Mouse (Mus musculus): Measurements from ENCODE around the gene Prkcb. TPM values are rescaled to one million over a fixed set of nuclear protein-coding genes. Genes with fewer than 3 reads are reported as not detected.

The Prkcb gene
- polyA plus RNA-seq, 1 experiment: 17.8 TPM

DNA sequence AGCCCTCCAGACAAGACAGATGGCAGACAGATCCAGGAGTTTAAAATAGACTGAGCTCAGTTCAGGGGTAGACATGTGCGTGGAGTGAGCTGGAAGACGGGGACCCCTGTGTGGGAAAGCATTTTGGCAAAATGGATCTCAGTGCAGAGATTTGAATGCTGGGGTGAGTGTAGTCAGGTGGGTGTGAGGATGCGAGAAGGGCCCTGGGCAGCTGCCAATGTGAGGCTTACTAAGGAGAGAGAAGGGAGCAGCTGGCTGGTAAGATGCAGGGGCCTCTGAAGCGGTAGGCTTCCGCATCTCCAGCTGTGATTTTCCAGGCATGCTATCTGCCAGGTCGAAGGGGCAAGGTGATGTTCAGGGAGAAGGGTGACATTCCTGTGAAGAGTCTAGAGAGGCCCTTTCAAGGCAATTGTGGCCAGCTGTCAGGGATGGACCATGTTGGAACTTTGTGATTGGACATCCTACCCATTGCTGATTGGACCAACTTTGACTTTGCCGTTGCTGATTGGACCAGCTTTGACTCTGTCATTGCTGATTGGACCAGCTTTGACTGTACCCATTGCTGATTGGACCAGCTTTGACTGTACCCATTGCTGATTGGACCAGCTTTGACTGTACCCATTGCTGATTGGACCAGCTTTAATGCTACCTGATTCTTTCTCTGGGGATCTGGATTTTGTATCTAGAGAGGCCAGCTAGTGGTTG lies 78.9 kb downstream of the Prkcb start:
- TF ChIP-seq MAX (IDR thresholded peaks at IDR 0.05) (no peak), CTCF (IDR thresholded peaks at IDR 0.05; ENCODE audit: control insufficient read depth, insufficient read depth, insufficient read length) (no peak), CEBPB (IDR thresholded peaks at IDR 0.05; ENCODE audit: low read depth) (no peak), FOSL1 (IDR thresholded peaks at IDR 0.05; ENCODE audit: insufficient read depth, low read length, poor library complexity, severe bottlenecking) (no peak)
- no peaks in the 10 kb centered on the region for H3K27me3 ChIP-seq (ENCODE audit: control insufficient read depth, insufficient read depth, insufficient read length)
- H3ac ChIP-seq (ENCODE audit: control insufficient read depth, insufficient read length, low read depth): no peak overlapping the region
- no peaks in the 10 kb centered on the region for H3K79me3 ChIP-seq (ENCODE audit: low read depth)
- no peaks in the 10 kb centered on the region for H3K79me2 ChIP-seq (ENCODE audit: control insufficient read depth, insufficient read depth)
- no peak overlapping the region for H3K4me3 ChIP-seq (ENCODE audit: insufficient read depth, poor library complexity, severe bottlenecking)
- no peaks in the 10 kb centered on the region for H3K36me3 ChIP-seq (ENCODE audit: control insufficient read depth, insufficient read depth)

DNA sequence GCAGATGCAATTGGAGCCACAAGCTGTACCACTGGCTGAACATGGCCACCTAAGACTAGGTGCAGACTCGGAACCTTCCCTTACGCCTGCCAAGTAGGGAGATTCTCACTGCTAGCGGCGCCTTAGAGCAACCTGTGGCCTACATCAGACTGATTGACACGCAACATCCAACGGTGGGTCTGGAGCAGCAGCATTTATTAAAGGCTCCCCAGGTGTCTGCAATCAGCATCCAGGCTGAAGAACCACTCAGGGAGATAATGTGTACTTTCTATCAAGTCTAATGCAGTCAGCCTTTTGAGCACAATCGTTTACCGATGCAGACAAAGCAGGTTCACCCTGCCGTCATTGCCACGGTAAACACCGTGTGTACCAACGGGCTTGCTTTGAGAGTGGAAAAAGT lies 81.9 kb downstream of the Prkcb start:
- no peaks in the 10 kb centered on the region for H3K79me2 ChIP-seq (ENCODE audit: control insufficient read depth, insufficient read depth)
- TF ChIP-seq FOSL1 (IDR thresholded peaks at IDR 0.05; ENCODE audit: insufficient read depth, low read length, poor library complexity, severe bottlenecking) (no peak), CTCF (IDR thresholded peaks at IDR 0.05; ENCODE audit: control insufficient read depth, insufficient read depth, insufficient read length) (no peak), CEBPB (IDR thresholded peaks at IDR 0.05; ENCODE audit: low read depth) (no peak), USF1 (IDR thresholded peaks at IDR 0.05; ENCODE audit: low read depth) (no peak), MAX (IDR thresholded peaks at IDR 0.05) (no peak), MYOG (IDR thresholded peaks at IDR 0.05; ENCODE audit: control insufficient read depth, extremely low read depth, insufficient read length) (no peak), MYOD1 (IDR thresholded peaks at IDR 0.05; ENCODE audit: control insufficient read depth, insufficient read length, low read depth) (no peak)
- no peaks in the 10 kb centered on the region for H3K36me3 ChIP-seq (ENCODE audit: control insufficient read depth, insufficient read depth)
- H3K27me3 ChIP-seq (ENCODE audit: control insufficient read depth, insufficient read depth, insufficient read length): no peaks in the 10 kb centered on the region
- H3K79me3 ChIP-seq (ENCODE audit: low read depth): no peaks in the 10 kb centered on the region
- no peak overlapping the region for H3ac ChIP-seq (ENCODE audit: control insufficient read depth, insufficient read length, low read depth)
- no peak overlapping the region for H3K4me3 ChIP-seq (ENCODE audit: insufficient read depth, poor library complexity, severe bottlenecking)

DNA sequence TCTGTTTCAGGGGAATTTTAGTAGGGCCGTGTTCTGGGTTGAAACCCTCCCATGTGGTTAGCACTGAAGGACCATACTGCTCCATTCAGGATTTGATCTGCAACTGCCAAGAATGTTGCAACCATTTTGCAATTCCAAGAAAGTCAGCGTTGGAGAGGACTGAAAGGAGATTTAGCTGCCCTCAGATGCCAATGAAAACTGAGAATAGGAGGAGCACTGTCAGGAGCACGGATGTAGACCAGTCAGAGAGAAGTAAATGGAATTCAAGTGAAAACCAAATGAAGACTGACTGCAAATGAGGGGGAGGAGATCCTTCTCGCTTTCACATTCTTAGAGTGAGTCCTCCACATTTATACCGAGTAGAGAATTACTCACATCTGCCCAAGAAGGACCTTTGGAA lies 83.4 kb downstream of the Prkcb start:
- Histone ChIP-seq H3K79me2 (ENCODE audit: control insufficient read depth, insufficient read depth) (no peaks in the 10 kb centered on the region), H3K36me3 (ENCODE audit: control insufficient read depth, insufficient read depth) (no peaks in the 10 kb centered on the region), H3K27me3 (ENCODE audit: control insufficient read depth, insufficient read depth, insufficient read length) (no peaks in the 10 kb centered on the region), H3ac (ENCODE audit: control insufficient read depth, insufficient read length, low read depth) (no peak overlapping the region), H3K4me3 (ENCODE audit: insufficient read depth, poor library complexity, severe bottlenecking) (no peak overlapping the region), H3K79me3 (ENCODE audit: low read depth) (no peaks in the 10 kb centered on the region)
- no peak for TF ChIP-seq MAX (IDR thresholded peaks at IDR 0.05)
- no peak for TF ChIP-seq MYOD1 (IDR thresholded peaks at IDR 0.05; ENCODE audit: control insufficient read depth, insufficient read length, low read depth)
- no peak for TF ChIP-seq CEBPB (IDR thresholded peaks at IDR 0.05; ENCODE audit: low read depth)
- TF ChIP-seq MYOG (IDR thresholded peaks at IDR 0.05; ENCODE audit: control insufficient read depth, extremely low read depth, insufficient read length): no peak
- TF ChIP-seq FOSL1 (IDR thresholded peaks at IDR 0.05; ENCODE audit: insufficient read depth, low read length, poor library complexity, severe bottlenecking): no peak
- TF ChIP-seq USF1 (IDR thresholded peaks at IDR 0.05; ENCODE audit: low read depth): no peak
- no peak for TF ChIP-seq CTCF (IDR thresholded peaks at IDR 0.05; ENCODE audit: control insufficient read depth, insufficient read depth, insufficient read length)

DNA sequence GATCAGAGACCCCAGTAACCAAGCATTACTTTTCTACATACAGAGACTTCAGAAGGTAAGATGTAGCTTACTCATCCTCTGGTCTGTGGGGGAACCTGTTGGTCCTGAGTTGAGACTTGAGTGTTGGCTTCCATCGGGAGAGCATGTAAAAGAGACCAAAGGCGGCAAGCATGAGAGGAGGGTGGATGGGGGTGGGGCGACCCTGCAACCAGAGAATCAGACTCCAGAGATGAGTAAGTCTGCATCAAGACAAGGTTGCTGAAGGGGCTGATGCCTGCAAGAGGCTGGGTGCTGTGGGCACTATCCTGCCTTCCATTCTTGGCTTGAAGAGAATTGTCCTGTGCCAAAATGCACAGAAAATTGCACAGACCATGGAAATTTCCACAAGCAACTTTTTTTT lies 83.8 kb downstream of the Prkcb start:
- Histone ChIP-seq H3K27me3 (ENCODE audit: control insufficient read depth, insufficient read depth, insufficient read length) (no peaks in the 10 kb centered on the region), H3K4me3 (ENCODE audit: insufficient read depth, poor library complexity, severe bottlenecking) (no peak overlapping the region), H3K79me3 (ENCODE audit: low read depth) (no peaks in the 10 kb centered on the region), H3ac (ENCODE audit: control insufficient read depth, insufficient read length, low read depth) (no peak overlapping the region), H3K79me2 (ENCODE audit: control insufficient read depth, insufficient read depth) (no peaks in the 10 kb centered on the region), H3K36me3 (ENCODE audit: control insufficient read depth, insufficient read depth) (no peaks in the 10 kb centered on the region)
- TF ChIP-seq CTCF (IDR thresholded peaks at IDR 0.05; ENCODE audit: control insufficient read depth, insufficient read depth, insufficient read length): no peak
- TF ChIP-seq USF1 (IDR thresholded peaks at IDR 0.05; ENCODE audit: low read depth): no peak
- TF ChIP-seq FOSL1 (IDR thresholded peaks at IDR 0.05; ENCODE audit: insufficient read depth, low read length, poor library complexity, severe bottlenecking): no peak
- no peak for TF ChIP-seq MYOG (IDR thresholded peaks at IDR 0.05; ENCODE audit: control insufficient read depth, extremely low read depth, insufficient read length)
- no peak for TF ChIP-seq MYOD1 (IDR thresholded peaks at IDR 0.05; ENCODE audit: control insufficient read depth, insufficient read length, low read depth)
- TF ChIP-seq MAX (IDR thresholded peaks at IDR 0.05): no peak
- TF ChIP-seq CEBPB (IDR thresholded peaks at IDR 0.05; ENCODE audit: low read depth): no peak

DNA sequence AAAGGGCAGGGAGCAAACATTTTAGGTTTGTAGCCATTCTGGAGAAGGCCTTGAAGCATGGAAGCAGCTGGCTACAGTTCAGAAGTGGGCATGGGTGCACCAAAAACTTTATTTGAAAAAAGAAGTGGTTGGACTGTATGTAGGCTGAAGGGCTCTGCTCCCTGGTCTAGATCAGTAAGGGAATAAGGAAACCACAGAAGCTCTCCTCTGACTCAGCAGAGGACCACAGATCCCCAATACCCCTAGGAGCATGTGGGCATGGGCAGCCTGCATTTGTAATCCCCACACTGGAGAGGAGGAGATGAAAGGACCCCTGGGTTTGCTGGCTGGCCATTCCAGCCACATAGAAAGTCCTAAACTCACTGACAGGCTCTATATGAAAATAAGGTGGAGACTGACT lies 88.3 kb downstream of the Prkcb start:
- no peaks in the 10 kb centered on the region for H3K36me3 ChIP-seq (ENCODE audit: control insufficient read depth, insufficient read depth)
- H3K27me3 ChIP-seq (ENCODE audit: control insufficient read depth, insufficient read depth, insufficient read length): no peaks in the 10 kb centered on the region
- TF ChIP-seq USF1 (IDR thresholded peaks at IDR 0.05; ENCODE audit: low read depth) (no peak), FOSL1 (IDR thresholded peaks at IDR 0.05; ENCODE audit: insufficient read depth, low read length, poor library complexity, severe bottlenecking) (no peak), CTCF (IDR thresholded peaks at IDR 0.05; ENCODE audit: control insufficient read depth, insufficient read depth, insufficient read length) (no peak), MAX (IDR thresholded peaks at IDR 0.05) (no peak), MYOD1 (IDR thresholded peaks at IDR 0.05; ENCODE audit: control insufficient read depth, insufficient read length, low read depth) (no peak), MYOG (IDR thresholded peaks at IDR 0.05; ENCODE audit: control insufficient read depth, extremely low read depth, insufficient read length) (no peak), CEBPB (IDR thresholded peaks at IDR 0.05; ENCODE audit: low read depth) (no peak)
- no peaks in the 10 kb centered on the region for H3K79me3 ChIP-seq (ENCODE audit: low read depth)
- H3K79me2 ChIP-seq (ENCODE audit: control insufficient read depth, insufficient read depth): no peaks in the 10 kb centered on the region
- no peak overlapping the region for H3K4me3 ChIP-seq (ENCODE audit: insufficient read depth, poor library complexity, severe bottlenecking)
- no peak overlapping the region for H3ac ChIP-seq (ENCODE audit: control insufficient read depth, insufficient read length, low read depth)

DNA sequence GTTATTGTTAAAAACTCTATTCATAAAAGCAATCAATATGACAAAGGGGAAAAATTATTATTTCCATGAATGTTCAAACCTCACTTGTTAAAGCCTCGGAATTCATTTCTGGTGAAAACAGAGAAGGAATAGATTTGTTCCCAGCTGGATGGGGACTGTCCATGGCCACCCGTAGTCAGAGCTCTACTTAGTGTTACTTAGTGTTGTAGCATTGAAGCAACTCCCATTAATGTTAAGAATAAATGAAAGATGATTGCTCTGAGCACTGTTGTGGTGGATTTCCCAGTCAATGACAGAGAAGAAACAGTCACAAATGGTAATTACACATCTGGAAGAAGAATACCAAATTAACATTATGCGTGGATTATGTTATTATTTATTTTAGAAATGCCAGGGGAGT lies 89.4 kb downstream of the Prkcb start:
- H3K4me3 ChIP-seq (ENCODE audit: insufficient read depth, poor library complexity, severe bottlenecking): no peak overlapping the region
- no peaks in the 10 kb centered on the region for H3K36me3 ChIP-seq (ENCODE audit: control insufficient read depth, insufficient read depth)
- no peak for TF ChIP-seq FOSL1 (IDR thresholded peaks at IDR 0.05; ENCODE audit: insufficient read depth, low read length, poor library complexity, severe bottlenecking)
- no peak for TF ChIP-seq USF1 (IDR thresholded peaks at IDR 0.05; ENCODE audit: low read depth)
- no peak for TF ChIP-seq CEBPB (IDR thresholded peaks at IDR 0.05; ENCODE audit: low read depth)
- TF ChIP-seq MYOD1 (IDR thresholded peaks at IDR 0.05; ENCODE audit: control insufficient read depth, insufficient read length, low read depth): no peak
- no peak for TF ChIP-seq MYOG (IDR thresholded peaks at IDR 0.05; ENCODE audit: control insufficient read depth, extremely low read depth, insufficient read length)
- TF ChIP-seq CTCF (IDR thresholded peaks at IDR 0.05; ENCODE audit: control insufficient read depth, insufficient read depth, insufficient read length): no peak
- no peak for TF ChIP-seq MAX (IDR thresholded peaks at IDR 0.05)
- no peaks in the 10 kb centered on the region for H3K27me3 ChIP-seq (ENCODE audit: control insufficient read depth, insufficient read depth, insufficient read length)
- H3K79me2 ChIP-seq (ENCODE audit: control insufficient read depth, insufficient read depth): no peaks in the 10 kb centered on the region
- H3K79me3 ChIP-seq (ENCODE audit: low read depth): no peaks in the 10 kb centered on the region
- no peak overlapping the region for H3ac ChIP-seq (ENCODE audit: control insufficient read depth, insufficient read length, low read depth)
